Mouse (Mus musculus): ENCODE measurements around the gene Ccdc88a.

Gene Ccdc88a

DNA sequence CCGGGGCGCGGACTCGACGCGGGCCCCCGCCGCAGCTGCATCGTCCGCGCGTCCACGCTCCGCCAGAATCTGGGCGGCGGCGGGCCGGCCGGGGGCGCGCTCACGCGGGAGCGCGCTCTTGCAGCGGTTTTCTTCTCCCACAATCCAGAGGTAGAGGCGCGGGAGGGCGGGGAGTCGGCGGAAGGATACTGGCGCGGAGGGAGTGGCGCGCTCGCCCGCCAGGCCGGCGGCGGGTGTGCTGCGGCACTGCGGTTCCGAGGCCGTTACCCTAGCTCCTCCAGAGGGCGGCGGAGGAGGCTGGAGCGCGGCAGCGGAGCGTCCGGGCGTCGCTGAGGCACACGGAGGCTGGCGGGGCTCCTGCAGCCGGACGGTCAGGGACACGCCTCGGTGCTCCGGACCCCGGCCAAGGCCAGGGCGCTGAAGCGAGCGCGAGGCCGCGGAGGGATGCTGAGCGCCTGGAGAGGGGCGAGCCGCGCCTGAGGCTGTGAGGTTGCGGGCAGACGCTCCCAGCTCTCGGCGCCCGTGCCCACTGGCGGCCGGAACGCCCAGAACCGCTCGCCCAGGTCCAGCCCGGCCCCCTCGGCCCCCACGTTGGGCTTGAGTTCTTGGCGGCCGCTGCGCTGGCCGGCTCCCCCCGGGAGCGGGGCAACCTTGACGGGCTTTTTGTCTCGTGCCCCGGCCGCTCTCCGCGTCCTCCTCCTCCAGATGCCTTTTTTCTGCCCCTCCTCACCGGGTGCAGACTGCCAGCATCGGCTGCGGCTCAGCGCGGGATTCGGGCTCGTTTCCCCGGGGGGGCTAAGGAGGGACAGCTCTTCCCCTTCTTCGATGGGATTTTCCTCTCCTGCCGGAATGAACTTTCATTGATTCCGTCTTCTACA, at the start of gene Ccdc88a:
Gene Ccdc88a, plus strand, starts transcription at position 263 of the 878 bp plus-strand sequence.
- DNase-seq (ENCODE audit: low read depth): peak; percentile 99

DNA sequence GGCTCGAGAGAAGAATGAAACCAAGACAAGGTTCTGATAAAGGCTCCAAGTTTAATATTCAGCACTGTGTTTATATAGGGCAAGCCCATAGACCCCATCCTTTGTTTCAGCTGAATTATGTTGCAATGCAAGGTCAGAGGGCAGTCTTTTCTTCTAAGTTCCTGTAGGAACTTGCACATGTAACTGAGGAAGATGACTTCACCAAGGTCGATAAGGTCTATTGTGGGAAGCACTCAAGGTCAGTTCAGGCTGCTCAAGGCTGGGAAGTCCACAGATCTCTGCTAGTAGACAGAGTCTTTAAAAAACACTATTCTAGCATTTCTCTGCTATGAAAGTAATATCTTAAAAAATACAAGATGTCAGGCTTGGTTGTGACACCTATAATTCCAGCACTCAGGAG, 38.0 kb upstream of the Ccdc88a start:
- no peak for DNase-seq (ENCODE audit: low read depth)

DNA sequence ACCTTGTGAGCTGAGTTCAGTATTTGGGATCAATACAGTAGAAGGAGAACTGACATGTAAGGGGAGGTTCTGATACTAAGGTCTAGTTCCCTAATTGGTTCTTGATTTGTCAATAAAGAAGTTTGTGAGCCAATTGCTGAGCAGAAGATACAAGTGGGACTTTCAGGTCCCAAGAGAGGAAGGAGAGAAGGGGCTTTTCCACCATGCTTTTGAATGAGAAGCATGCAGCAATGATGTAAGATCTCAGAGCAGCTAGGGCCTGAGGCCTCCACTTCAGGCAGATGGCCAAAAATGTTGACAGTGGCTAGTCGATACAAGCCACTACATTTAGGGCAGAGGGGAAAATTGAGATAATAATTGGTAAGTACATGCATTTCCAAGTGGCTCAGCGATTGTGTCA, 32.2 kb upstream of the Ccdc88a start:
- DNase-seq (ENCODE audit: low read depth): no peak

DNA sequence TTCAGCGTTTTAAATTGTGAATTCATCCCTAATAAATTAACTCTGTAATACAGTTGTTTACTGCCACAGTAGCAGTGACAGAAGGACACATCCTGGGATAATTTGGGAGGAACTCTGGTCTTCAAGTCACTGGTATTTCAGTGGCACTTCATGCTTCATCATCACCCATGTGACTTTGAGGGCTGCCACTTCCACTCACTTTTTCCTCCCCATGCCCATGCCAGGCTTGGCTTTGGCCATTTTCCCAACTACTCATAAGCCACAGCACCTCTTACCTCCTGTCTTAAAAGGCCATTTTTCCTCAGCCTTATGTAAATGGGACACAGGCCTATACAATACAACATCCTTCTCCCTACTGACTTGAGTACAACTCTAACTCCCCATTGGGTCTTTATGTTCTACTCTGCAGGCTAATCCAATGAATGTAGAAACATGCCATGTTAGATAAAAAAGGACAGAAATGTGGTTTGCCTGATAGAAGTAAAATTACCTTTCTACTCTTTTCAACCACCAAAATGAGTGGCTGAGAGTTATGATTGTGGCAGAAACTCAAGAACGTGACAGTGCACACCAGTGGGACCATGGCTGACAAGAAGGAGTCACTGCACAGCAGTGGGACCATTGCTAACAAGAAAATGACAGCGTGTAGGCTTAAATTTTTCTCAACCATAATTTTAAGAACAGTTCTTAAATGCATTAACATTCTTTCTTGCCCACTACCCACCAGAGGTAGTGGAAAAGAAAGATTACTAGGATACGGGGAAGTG, 28.4 kb upstream of the Ccdc88a start:
- no peak for DNase-seq (ENCODE audit: low read depth)

DNA sequence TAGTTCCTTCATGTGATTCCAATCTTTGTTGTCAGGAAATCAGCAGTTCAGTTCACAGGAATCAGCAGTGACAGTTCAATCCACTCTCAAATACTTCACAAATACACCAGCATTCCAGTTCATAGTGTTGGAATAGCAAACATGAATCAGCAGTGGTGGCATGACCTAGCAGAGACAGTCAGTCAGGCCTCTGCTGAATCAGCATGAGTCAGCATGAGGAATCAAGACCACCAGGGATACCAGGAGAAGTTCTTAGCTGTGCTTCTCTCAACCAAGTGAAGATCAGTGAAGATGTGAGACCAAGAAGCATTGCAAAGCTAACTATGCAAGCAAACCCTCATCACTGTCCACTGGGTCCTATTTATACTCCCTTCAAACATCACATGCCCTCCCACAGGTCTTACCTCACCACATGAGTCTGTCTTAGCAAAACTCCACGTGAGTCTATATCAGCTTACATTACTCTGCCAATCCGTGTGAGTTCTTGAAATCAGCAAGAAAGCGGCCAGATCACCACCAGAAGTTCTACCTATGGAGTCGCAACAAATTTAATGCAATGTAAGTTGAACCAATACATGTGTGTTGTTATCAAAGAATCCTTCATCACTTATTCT, 27.7 kb upstream of the Ccdc88a start:
- peak; percentile 72 for DNase-seq (ENCODE audit: low read depth)

DNA sequence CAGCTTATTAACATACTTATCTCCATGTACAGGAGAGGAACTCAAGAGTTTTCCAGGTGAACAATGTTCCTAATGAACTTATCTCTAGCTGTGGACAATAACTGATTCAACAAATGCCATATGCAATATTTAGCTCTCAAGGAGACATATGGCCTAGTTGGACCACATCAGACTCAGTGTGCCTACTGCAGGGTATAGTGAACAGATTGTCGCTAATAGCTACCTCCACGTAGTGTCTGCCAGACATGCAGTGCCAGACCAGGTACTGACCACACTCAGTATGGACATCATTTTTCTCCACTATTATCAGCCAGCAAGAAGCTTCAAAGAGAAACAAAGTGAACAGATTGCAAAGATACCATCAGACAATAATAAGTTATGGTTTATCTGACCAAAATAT, 22.6 kb upstream of the Ccdc88a start:
- DNase-seq (ENCODE audit: low read depth): no peak

DNA sequence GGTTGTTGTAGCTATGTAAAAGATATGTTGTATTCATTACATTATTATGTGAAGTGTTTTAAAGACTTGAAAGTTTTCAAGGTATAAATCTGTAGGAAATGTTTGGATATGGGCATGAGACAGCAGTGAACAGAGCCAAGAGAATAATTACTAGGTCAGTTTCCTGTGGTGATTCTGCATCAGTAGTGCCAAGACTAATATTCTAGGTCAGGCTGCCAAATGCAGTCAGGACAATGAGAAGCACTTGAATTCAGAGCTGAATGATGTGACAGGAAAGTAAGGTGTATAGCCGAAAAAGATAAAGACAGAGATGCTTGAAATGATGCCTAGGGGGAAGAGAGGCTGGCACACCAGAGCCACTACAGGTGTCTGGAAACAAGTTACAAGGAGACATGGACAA, 21.2 kb upstream of the Ccdc88a start:
- DNase-seq (ENCODE audit: low read depth): no peak

DNA sequence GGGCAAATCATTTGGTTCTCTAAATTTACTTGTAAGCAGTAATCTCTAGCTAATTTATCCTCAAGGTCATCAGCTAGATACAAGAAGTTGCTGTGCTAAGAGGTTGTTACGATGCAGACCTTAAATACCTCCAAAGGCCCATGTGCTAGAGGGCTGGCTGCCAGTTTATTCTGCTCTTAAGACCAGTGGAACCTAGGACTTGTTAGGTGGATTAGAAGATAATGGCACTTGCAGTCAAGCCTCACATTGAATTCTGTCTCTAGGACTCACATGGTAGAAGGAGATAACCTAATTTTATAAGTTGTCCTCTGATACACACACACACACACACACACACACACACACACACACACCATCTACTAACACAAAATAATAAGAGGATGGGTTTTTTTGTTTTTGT, 5.3 kb upstream of the Ccdc88a start:
- DNase-seq (ENCODE audit: low read depth): no peak

DNA sequence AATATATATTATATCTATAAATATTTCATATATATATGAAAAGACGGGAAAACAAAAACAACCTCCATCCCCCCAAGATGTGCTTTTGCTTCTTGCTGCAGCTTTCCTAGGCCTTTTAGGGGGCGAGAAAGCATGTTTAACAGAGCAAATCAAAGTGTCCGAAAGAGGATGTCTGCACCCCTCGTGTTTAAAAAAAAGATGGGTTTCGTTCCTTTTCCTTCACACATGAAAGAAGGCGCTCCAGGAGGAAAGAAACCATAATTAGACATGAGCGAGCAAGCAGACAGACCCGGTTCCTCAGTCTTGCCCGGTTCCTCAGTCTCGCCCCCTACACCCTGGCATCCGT, 435 bp upstream of the Ccdc88a start:
- DNase-seq (ENCODE audit: low read depth): no peak

DNA sequence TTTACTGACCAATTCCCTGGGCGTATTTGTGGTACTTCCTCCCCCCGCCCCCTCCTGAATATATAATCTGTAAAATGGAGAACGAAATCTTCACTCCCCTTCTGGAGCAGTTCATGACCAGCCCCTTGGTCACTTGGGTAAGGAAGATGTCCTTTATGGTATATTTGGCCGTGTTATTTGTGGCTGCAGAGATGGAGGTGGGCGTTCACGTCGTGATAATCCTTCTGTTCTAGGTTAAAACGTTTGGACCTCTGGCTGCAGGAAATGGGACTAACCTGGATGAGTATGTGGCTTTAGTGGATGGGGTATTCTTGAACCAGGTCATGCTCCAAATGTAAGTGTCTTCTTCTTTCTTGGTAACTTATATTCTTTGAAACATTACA, 807 bp downstream of the Ccdc88a start:
- no peak for DNase-seq (ENCODE audit: low read depth)

DNA sequence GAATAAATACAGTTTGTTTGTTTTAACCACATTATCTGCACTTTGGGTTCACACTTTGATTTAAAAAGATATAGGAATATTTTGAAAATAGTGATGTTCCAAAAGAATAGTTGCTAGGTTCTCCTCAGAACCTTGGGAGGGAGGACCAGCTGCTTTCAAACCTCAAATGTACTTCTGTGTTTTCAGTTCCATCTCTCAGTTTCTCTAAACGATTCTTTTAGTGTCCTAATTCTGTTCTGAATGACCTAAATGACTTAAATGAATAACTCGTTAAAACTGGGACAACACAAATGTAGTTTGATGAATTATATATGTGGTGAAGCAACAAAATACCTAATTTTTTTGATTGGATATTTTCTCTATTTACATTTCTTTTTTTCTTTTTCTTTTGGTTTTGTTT, 3.2 kb downstream of the Ccdc88a start:
- no peak for DNase-seq (ENCODE audit: low read depth)

DNA sequence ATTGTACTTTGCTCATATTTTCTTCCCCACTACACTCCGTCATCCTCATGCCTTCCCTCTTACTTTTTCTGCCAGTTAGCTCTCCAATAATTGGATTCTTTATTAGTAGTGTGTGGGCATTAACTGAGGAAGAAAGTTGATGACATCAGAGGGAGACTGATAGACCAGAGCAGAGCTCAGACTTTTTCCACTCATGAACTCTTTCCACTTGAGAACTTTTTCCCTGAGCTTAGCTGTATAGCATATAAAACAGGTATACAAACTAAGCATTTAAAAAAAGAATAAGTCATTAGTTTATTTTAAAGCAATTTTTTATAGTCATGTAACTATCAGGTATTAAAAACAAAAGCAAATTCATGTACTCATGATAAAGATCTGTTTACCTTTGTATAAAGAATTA, 5.3 kb downstream of the Ccdc88a start:
- DNase-seq (ENCODE audit: low read depth): no peak

DNA sequence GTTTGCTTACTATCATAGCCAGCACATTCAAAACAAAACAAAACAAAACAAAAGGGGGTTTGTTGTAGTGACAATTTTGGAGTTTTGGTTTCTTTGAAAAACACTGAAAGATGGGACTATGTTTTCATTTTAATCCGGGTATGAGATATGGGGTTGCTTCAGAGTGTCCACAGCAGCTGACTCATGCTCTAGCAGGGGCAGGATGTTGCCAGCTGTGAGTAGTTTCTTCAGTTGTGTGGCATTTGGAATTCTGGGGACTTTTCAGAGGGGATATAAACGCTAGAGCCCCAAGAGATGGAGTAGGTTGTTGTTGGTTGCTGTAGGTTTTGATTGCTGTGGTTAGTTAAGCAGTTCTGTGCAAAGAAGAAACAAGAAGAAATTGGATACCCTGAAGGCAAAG, 10.0 kb downstream of the Ccdc88a start:
- DNase-seq (ENCODE audit: low read depth): peak; percentile 22

DNA sequence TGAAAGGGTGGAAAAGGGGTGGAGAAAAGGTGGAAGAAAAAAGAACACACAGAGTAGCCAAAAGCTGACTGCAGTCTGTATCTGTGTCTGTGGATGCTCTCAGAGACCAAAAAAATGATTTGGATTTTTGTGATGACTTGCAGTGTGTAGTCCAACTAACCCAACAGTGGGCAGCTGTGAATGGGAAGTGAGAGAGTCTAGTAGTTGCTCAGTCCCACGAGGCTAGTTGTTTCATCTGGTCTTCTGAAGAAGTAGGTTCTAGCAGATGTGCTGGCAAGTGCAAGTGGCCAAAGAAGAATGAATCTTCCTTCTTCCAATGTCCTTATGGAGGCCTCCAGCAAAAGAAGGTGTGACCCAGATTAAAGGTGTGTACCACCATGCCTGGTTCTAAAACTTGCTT, 10.5 kb downstream of the Ccdc88a start:
- no peak for DNase-seq (ENCODE audit: low read depth)

DNA sequence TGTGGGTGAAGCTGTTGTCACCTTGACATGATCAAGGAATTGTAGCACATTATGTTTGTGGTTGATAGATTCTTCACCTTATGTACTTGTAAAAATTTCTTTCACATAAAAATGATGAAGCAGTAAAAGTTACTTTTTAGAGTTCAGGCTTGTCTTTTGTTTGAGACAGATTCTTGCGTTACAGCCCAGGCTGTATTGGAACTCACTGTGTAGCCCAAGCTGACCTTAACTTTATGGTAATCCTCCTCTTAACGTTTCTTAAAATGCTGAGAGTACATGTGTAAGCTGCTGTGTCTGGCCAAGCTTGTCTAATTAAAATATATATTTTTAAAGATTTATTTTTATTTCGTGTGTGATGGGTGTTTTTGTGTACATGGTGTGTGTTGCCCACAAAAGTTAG, 11.2 kb downstream of the Ccdc88a start:
- no peak for DNase-seq (ENCODE audit: low read depth)

DNA sequence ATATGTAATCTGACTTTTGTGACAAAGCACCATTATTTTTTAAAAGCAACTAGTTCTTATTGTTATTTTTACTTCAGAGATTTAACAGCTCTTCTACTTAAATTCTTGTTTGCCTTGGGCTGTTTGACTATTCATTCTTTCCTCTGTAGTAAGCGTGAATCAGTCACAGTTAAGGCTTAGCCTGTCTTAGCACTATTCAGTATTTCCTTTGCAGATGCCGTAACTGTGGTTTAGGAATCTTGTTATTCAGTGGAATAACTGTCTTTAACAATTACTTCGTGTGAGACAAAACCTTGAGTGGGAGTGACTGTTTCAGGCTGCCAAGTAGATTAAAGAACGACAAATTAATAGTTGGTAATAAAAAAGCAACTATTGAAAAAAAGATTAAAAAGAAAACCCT, 16.5 kb downstream of the Ccdc88a start:
- no peak for DNase-seq (ENCODE audit: low read depth)

DNA sequence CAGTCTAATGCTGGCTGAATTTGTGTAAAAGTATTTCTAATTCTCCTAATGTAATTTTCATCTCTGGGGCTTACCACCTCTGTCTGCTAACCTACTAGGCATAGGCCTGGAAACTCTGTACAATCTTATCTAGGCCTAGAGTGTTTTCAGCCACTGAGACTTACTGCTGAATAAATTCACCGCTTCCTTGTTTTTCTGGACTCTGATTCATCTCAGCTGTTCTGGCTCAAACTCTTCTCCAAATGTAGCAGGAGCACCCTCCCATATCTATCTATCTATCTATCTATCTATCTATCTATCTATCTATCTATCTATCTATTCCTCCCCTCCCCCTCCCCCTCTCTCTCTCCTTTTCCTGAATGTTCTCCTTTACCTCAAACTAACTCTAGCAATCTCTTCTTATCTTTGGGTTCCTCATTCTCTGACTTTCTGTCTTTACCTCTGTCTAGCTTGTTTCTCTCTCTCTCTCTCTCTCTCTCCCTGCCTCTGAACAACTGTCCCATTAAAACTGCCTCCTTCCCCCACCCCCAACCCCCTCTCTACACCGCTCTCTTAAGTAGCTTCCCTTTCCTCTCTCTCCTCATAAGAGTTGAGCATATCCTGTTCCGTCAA, 21.8 kb downstream of the Ccdc88a start:
- DNase-seq (ENCODE audit: low read depth): no peak

DNA sequence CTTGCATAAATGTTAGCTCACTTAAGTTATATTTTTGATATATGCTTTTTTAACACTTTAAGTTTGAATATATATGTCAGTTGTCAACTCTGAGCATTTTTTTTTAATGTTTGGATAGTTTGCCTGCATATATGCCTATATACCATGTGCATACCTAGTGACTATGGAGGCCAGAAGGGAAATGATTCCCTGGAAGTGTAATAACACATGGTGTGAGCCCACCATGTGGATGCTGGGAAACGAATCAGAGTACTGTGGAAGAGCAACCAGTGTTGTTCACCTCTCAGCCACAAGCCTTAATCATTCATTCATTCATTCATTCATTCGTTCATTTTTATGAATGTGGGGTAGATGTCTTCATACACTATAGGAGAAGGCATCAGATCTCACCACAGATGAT, 26.9 kb downstream of the Ccdc88a start:
- DNase-seq (ENCODE audit: low read depth): no peak

DNA sequence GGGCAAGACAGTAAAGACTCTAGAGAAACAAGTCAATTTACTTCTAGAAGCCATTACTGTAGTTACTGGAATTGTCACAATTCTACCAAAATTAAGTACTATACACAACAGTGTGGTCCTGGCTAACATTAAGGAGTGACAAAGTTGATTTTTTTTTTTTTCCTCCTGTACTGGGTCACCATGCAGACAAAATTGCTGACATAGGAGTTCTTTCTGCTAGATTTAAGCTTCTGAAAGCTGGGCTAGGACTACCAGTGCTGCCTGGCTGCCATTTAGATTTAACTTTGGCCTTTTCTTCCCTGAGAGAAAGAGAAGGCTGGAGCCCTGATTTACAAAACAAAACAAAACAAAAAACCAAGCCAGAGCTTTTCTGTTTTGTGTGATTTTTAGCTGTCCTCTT, 32.8 kb downstream of the Ccdc88a start:
- no peak for DNase-seq (ENCODE audit: low read depth)

DNA sequence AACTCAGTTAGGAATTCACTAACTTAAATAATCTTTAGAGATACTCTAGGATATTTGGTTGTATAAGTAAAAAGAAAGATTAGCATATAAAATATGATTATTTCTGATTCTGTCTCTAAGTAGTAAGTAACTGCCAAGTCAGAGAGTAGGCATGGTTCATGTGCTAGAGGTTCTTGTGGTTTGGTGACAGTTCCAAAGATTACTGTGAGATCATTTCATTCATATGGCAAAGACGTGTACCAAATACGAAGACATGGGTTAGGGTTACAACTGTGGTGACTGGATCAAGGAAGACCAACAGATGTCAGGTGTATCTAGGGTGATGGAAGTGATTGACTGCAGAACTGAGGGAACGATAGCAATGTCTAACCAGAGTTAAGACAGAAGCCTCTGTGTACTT, 50.0 kb downstream of the Ccdc88a start:
- no peak for DNase-seq (ENCODE audit: low read depth)

DNA sequence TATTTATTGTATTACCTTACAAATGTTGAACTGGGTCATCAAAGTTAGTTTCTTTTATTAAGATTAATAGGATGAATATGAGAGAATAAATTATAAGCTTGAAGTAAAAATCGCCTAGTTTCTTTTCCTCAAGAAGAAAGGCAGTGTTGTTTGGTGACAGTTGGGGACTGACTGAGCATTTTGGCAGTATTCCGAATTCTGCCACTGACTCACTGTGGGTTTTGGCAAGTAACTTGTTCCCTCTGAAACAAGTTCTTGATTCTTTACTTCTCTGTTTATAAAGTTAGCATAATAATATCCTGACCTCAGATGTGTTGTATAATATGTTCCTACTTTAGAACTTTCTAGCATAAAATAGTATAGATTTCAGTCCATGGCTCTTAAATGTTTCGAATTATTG, 55.3 kb downstream of the Ccdc88a start:
- DNase-seq (ENCODE audit: low read depth): peak; percentile 65

DNA sequence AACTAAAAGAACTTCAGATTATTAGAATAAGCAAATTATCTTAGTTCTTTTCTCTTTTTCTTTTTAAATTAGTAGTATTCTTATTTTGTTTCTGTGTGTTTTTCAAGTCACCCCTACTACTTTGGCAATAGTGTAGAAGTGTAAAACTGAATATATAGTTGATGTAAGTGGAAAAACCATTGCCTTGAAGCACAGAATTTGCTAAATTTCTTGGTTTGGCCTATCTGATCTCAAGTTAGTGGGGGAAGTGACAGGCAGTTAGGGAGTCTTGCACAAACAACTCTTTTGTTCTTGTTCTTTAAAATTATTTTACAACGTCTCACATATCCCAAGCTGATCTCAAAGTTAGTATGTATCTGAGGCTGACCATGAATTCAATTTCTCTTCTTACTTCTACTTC, 57.6 kb downstream of the Ccdc88a start:
- DNase-seq (ENCODE audit: low read depth): no peak

DNA sequence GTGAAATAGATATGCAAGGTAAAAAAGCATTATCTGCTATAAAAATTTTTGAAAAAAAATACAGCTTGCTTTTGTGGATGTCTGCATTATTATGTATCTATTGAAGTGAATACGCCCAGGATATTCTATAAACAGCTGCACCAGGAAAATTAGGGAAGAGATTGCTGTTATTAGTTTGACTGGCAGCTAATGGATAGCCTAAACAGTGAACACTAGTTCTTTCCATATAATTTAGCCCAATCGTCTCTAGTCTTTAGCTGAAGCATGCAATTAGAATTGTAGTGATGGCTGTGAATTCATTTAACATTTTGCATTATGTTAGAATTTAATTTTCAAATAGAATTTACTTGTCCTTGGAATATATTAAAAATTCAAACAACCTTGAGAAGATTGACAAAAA, 75.3 kb downstream of the Ccdc88a start:
- DNase-seq (ENCODE audit: low read depth): no peak

Data from NIH3T3 (cell line).